Mouse (Mus musculus) kidney, postnatal 4 days (tissue): ENCODE data around the gene Hoxa5.

ENCODE experiments used
- DNase-seq, 2 experiments: peaks; one replicate each; pipeline ENCODE4 v3.0.0; 2021; ENCODE audit warnings: mixed read lengths in 2 of 2

Gene Hoxa5

GRCm38 (mm10) chr6:52225612-52226568, 21.5 kb upstream of the Hoxa5 start:
- peak; percentile 92 to 96 for DNase-seq

DNA sequence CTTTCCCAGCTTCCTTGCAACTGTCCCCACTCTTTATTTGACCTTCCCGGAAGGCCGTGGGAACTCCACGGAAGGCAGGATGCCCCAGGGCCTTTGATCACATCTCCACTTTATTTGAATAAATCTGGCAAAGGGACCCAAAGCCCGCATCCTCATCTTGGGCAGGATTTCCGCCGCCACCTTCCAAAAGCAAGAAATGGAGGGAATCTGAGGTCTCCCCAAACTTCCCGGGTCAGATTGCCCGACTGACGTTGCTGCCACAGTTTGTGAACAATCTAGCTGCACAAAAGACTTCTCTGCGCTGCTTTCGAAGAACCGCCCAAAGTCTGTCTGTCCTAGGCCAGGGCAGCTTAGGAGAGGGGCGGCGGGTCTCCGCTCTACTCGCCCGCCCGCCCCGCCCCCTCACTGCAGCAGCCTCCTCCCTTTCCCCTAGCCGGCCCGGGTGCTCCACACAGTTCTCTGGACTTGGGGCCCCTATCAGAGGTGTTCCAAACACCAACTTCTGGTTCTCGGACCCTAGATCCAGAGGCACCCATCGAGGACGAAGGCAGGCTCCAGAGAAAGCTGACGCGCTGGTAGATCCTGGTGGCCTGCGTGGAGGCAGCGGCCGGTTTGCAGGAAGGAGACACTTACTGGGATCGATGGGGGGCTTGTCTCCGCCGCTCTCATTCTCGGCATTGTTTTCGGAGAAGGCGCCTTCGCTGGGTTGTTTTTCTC, 20.7 kb upstream of the Hoxa5 start:
- peak; percentile 58 to 74 for DNase-seq

DNA sequence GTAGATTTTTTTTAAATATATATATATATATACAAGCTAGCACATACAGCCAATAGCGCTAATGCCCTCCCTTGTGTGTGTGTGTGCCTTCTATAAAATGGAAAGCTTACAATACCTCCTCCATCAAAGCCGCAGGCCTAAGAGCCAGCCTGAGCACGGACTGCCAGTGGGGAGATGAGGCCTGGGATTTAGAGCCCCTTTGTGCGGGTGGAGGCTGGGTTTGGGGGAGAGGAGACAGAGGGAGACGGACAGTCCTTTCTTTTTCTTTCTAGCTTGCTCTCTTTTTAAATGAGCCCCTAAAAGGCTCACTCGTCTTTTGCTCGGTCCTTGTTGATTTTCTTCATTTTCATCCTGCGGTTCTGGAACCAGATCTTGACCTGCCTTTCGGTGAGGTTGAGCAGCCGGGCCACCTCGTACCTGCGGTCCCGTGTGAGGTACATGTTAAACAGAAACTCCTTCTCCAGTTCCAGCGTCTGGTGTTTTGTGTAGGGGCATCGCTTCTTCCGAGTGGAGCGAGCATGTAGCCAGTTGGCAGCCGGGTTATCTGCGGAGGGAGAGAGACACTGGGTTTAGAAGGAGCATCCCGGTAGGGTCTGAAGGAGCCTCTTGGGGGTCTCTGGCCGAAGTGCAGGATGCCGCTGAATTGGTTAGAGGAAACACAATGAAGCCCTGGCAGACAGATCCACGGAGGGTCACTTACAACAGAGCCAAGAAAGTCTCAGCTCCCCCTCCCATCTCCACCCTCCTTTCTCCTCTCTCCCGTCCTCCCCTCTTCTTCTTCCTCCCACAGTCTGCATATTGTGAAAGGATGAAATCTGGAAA, 19.8 kb upstream of the Hoxa5 start:
- DNase-seq: peak; percentile 45 to 59

- peak; percentile 41 to 63 for DNase-seq
Measured at GRCm38 (mm10) chr6:52222729-52223128, 18.3 kb upstream of the Hoxa5 start.

GRCm38 (mm10) chr6:52221993-52222685, 17.8 kb upstream of the Hoxa5 start:
- peak; percentile 76 to 84 for DNase-seq

DNA sequence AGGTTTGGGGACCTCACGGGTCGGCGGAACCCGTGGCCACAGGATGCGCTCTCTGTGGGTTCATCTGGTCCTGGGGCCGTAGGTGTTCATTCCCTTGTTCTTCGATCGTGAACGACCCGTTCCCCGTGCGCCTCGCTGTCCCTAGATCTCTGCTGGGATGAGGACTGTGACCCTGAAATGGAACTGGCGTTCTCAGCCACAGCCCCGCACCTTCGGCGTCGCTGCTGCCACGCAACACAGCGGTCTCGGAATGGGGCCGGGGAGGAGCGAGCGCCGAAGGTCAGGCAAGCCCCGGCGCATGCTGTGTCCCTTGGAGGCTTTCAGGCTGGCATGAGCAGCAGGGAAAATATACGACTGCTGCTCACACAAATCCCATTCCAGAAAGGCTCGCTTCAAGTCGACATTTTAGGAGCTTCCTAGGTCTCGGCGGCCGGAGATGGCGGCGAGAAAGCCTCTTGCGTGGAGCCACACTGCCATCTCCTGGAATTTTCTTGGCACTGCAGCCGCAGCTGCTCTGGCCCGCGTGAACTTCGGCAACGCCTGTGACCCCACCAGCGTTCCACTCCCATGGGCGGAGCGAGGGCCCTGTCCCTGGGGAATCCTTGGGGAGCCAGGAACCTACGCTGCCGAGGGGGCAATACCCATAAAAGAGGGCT, 17.1 kb upstream of the Hoxa5 start, which contains the start of gene Hoxa7:
Gene Hoxa7 (minus strand): TSS at position 518 of the 656 bp plus-strand sequence.
- peak; percentile 97 for DNase-seq

GRCm38 (mm10) chr6:52220865-52221310, 16.5 kb upstream of the Hoxa5 start:
- no peak for DNase-seq

DNA sequence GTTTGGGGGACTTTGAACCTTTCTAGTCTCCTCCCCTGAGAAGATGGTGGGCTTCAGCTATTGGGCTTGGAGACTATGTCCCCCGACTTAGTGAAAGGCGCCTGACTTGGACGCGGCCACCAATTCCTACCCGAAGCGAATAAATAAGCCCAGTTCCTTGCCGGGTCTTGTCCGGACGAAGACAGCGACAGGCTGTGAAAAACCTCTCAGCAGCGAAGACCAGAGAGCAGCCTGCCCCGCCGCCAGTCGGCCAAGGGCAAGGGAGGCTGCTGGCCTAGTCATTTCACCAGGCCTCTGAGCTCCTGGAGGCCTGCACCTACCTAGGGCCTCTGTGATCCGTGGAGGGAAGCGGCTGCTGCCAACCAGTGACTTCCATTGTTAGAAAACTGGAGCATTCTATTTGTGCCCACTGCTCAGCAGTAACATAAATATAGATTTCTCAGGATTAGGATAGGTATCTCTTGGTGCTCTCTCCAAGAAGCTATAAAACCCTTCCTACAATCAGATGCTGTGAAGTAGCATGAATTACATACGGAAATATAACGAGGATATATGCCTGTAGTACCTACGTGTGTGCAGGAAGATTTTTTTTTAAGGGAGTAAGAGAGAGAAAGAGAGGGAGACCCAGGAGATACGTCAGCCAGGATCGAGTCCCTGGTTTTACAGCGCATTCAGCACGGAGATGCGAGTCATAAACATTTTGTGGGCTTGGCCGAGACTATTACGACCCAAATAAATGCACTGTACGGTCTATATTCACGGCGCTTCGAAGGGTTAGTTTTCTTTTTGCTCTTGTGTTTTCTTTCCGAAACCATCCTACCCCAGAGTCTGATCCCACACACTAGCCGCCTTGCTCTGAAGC, 15.8 kb upstream of the Hoxa5 start:
- peak; percentile 70 to 82 for DNase-seq

- peak; percentile 24 to 59 for DNase-seq
Measured at GRCm38 (mm10) chr6:52219234-52219942, 15.0 kb upstream of the Hoxa5 start.

GRCm38 (mm10) chr6:52218643-52219215, 14.3 kb upstream of the Hoxa5 start:
- DNase-seq: peak in 1 of 2 experiments; percentile 58

DNA sequence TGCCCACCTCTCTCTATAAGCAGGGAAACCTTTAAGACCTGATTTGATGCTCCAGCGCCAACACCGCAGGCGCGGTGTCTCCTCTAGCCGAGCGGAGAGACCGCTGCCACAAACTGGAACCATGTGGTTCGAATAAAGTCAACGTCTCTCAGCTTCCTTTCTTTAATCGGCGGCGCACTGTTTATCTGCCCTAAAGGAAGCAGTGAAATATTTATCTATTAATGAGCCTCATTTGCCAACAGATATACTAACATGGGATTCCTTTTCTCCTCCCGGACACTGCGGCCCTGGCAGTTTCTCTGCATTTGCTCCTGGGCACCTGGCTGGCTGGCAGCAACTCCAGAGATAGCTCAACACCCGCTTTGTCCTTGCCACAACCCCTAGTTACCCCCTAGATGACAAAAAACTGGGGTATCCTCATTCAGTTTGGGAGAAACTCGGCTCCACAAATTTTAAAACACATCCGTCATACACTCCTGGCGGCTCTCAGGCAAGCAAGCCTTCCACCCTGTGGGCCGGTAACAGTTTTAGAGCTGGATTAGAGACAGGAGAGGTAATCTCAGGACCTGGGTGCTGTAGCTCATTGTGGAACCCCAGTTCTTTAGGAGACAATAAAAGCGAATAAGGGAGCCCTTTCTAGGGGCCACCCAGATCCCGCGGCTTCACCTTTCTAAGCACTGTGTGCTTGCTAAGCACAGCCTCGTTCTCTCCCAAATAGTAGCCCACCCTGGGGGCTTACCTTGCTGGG, 13.7 kb upstream of the Hoxa5 start:
- peak; percentile 53 to 69 for DNase-seq

GRCm38 (mm10) chr6:52217459-52217768, 13.0 kb upstream of the Hoxa5 start:
- peak; percentile 95 to 97 for DNase-seq

DNA sequence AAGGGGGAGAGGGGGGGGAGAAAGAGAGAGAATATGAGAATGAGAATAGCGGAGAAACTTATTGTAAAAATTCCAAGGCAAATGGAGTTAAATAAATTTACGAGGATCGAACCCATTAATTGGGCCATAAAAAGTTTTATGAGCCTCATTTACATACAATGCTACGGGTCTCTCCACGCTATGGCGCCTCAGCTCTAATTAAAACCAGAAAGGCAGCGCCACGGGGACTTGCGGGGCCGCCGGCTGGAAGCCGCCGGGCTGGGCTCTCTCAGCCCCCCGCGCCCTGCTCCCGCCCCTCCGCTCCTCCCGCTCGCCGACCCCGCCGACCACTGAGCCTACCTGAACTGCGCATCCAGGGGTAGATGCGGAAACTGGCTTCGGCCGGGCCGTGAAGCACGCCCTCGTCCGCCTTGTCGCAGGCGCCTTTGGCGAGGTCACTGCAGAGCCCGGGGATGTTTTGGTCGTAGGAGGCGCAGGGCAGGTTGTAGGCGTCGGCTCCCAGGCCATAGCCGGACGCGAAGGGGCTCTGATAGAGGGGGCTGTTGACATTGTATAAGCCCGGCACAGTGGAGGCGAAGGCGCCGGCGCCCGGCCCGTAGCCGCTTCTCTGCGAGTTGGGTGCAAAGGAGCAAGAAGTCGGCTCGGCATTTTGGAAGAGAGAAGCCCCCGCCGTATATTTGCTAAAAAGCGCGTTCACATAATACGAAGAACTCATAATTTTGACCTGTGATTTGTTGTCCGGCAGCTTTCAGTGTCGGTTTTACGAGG, 12.5 kb upstream of the Hoxa5 start:
- DNase-seq: peak; percentile 71 to 81

DNA sequence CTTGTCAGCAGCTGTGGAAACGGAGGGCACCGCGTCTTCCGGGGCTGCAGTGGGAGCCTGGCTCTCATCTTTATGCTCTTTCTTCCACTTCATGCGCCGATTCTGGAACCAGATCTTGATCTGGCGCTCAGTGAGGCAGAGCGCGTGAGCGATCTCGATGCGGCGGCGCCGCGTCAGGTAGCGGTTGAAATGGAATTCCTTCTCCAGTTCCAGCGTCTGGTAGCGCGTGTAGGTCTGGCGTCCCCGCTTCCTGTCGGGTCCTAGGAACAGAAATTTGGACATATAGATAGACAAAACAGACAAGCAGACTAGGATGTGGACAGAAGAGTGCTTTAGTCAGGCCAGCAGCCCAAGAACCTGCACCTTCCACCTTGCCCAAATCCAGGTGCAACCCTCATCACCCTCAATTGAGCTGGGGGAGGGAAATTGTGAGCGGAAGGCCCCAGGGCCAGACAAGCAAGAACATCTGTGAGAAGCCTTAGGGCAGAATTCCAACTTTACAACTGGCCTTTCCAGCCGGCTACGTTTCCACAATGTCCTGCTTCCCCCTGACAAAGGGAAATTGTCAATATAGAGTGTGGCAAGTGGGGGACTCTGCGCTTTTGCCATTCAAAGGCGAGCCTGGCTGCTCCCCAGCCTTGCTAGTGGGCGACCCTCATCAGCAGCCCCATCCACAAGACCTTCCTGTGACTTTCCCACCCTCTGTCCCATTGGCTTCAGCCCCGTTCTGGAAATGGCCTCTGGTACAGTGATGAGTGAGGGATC, 11.6 kb upstream of the Hoxa5 start:
- DNase-seq: peak; percentile 66 to 77

- peak; percentile 30 to 32 for DNase-seq
Measured at GRCm38 (mm10) chr6:52215070-52215469, 10.7 kb upstream of the Hoxa5 start.

DNA sequence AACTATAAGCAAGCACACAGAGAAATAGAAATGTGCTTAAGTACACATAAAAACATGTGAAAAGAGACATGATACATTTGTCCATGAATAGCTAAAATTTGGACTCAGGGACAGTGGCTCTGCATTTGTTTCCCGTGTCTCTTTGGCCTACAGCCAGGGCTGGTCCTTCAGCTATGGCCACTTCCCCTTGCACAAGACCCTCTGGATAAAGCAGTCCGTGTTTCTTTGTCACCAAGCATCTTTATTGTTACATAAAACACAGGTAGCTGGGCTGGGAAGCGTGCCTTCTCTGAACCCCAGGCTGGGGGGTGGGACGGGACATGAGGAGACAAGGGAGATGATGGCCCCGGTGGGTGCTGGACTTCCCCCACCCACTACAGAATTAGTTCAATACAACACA, 9.9 kb upstream of the Hoxa5 start:
- peak; percentile 42 to 60 for DNase-seq
